Mouse (Mus musculus): ENCODE measurements at regions not wholly inside any gene's neighbourhood (a gene's known extent, or its start where the extent isn't known, plus 50 kb on each side); places are given as distances from the start of the nearest gene placed in this dataset.
"Not testable (repeated sequence)": the region's sequence is repeated elsewhere in the genome, so short reads cannot be mapped to it uniquely, and the experiment has no call there.

DNA sequence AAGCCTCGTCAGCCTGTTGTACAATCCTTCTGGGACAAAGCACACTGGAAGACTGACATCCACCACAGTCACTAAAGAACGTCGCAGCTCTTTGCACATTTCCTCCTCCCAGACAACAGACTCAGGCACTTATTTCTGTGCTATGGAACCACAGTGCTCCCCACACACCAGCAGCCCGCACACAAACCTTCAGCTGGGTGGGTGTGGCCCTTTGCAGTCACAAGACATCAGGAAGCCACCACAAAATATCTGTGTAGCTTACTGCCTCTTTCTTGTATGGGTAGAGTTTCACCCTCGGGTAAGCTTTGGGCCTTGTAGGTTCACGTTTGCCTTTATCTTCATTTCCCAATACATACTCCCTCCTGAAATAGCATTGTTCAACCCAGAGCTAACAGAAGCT is 577.6 kb upstream of the Olfr1507 start:
- DNase-seq; intact Hi-C loops (cut with DNase I): not testable (repeated sequence)

DNA sequence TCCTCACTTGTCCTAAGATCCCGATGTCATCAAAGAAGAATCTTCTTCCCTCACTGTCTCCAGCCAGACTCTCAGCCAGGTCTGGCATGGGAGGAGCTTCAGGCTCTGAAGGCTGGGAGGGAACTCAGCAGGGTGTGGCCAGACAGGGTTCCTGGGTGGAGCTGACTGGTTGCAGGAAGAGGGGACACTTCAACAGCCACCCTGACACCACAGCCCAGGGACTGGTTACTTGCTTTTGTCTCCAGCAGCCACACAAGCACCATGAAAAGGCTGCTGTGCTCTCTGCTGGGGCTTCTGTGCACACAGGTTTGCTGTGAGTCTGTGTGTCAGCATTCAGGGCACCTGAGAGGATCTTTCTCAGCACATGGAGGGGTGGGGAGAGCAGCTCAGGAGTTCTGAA is 577.0 kb upstream of the Olfr1507 start:
- DNase-seq; intact Hi-C loops (cut with DNase I): not testable (repeated sequence)

DNA sequence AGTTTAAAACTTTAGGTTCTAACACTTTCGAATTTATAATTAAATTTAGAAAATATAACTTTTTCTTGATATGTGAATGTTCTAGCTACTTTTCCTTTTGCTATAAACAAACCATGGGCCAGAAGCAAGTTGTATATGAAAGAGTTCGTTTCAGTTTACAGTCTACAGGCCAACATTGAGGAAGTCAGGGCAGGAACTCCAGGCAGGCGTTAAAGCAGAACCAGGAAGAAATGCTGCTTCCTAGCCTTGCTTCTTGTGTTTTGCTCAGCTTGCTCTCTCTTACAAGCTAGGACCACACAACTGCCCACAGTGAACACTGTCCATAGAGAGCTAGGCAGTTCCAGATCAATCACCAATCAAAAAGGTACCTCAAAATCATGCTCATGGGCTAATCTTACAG is 558.9 kb upstream of the Olfr1507 start:
- DNase-seq; intact Hi-C loops (cut with DNase I): not testable (repeated sequence)

DNA sequence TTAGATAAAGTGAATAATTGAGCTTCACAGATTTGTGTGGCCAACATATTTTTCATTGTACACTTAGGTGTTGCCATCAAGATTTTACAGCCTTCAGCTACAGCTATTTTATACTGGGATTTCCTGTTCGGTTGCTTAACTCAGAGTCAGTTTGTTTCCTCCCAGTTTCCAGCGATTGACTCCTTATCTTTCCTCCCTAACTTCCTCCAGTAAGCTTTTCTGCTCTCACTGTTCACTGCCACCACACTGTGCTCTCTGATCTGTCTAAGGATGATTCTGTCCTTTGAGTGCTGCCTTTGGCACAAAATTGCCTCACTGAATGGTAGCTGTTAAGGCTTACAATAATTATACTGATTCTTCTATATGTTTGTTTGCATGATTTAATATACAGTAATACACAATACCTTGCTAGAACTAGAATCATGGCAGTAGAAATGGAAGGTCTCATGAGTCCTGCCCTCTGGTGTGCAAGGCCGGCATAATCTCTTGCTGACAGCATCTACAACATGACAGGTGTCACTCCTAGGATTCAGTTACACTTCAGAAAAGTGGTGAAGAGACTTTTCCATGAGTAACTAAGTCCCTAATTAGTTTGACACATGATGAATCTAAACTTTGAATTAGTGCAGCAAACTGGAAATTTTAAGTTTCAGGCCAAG is 558.0 kb upstream of the Olfr1507 start:
- intact Hi-C loops (cut with DNase I); DNase-seq: not testable (repeated sequence)

DNA sequence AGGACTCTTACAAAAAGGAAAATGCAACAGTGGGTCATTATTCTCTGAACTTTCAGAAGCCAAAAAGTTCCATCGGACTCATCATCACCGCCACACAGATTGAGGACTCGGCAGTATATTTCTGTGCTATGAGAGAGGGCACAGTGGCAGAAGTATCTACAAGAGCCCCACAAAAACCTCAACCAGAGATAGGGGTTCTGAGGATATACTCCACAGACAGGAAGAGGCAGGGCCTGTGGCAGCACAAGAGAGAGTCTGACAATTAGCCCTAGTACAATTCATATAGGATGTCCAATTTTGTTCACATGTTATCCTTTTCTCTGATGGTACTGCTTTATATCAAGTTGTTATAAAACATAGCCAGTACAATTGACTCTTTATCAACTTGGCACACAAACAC is 552.1 kb upstream of the Olfr1507 start:
- intact Hi-C loops (cut with DNase I); DNase-seq: not testable (repeated sequence)

DNA sequence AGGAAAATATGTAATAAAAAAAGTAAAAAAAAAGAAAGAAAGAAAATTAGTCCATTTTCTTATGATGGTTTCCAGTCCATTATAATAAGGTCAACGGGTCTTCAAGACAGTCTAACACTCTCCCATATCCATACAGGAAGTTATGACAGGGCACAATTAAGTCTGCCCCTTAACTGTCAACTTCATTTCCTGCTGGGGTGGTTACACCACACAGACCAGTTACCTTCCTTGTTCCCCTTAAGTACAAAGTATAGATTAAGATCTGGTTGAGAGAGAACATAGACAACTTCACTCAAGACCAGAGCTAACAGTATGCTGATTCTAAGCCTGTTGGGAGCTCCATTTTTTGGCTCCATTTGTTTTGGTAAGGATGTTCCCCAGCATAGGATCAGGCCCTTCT is 551.4 kb upstream of the Olfr1507 start:
- DNase-seq; intact Hi-C loops (cut with DNase I): not testable (repeated sequence)

DNA sequence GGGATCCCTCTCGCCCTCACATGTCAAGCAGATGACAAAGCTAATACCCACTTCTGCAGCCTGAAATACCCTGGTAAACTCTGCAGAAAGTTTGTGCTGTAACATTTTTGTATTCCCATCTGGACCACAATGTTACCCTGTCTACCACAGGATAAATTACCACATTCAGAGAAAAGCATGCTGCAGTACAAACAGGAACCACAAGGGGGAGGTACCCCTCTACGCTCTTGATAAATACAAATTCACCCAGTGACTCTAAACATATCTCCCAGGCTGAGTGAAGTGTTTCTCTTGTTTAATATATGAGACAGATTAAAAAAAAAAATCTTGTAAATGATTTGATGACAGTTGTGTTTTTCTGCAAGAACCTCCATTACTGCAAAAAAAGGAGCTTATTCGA is 549.8 kb upstream of the Olfr1507 start:
- intact Hi-C loops (cut with DNase I) = not testable (repeated sequence)
- DNase-seq = peak in 1 of 2 experiments; percentile 1

DNA sequence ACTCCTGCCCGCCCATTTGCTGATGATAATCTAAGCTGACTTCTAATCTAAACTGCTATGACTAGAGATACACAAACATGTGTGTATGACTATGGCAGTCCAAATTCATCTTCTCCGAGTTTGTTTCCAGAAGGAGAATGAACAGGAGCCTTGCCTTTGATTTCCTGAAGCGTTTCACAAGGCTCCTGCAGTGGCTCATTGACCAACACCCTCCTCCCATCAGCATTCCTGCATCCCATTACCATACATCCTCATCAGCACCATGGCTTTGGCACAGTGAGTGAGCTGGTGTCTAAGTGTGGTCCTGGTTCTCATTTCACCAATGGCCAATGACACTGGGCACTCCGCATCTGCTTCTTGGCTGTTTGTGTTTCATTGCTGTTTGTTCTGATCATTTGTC is 548.6 kb upstream of the Olfr1507 start:
- DNase-seq; intact Hi-C loops (cut with DNase I): not testable (repeated sequence)

DNA sequence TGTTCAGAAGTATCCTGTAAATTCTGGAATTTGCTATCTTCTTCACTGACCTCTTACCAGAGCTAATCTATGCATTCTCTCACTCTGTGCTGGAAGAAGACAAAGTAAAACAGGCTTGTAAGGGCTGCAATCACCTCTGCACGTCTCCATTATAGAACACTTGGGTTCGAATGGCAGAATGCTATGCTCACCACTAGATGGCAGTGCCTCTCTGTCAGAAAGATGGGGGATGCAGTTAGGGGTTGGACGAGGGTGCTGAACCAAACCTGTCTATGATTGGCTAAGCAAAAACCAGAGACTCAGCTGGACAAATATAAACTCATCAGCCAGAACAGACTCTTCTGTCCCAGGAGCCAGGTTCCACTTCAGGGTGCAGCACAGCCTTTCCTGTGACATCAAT is 546.5 kb upstream of the Olfr1507 start:
- DNase-seq; intact Hi-C loops (cut with DNase I): not testable (repeated sequence)

DNA sequence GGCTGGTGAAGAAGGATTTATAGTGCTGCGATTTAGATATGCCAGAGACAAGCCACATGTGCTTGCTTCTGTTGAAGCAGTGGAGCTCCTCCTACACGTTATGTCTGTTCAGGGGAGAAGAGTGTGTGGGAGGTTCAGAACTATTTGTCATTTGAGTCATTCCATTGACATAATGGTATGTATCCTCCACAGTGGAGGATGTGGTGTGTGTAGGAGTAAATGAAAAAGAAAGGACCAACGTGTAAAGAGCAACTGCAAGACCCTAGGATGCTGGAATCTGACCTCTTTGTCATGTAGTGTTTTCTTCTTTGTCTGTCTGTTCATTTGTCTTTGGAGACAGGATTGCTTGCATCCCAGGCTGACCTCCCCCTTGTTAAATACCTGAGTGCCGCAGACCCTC is 543.9 kb upstream of the Olfr1507 start:
- DNase-seq; intact Hi-C loops (cut with DNase I): not testable (repeated sequence)

DNA sequence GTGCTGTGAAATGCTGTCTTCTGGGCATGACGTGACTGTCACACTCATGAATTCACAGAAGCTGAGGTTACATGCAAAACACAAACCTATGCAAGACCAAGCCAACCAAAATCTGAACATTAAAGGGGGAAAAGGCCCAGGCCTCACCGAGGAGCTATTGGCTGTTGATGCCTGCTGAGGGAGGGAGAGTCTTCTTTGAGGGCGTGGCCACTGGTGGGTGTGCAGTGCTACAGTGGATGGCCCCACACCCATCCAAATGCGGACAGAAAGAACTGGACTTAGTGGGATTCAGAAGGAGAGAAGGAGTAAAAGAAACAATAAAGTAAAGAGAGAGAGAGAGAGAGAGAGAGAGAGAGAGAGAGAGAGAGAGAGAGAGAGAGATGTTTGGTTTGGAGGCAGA is 539.4 kb upstream of the Olfr1507 start:
- intact Hi-C loops (cut with DNase I) = not testable (repeated sequence)

DNA sequence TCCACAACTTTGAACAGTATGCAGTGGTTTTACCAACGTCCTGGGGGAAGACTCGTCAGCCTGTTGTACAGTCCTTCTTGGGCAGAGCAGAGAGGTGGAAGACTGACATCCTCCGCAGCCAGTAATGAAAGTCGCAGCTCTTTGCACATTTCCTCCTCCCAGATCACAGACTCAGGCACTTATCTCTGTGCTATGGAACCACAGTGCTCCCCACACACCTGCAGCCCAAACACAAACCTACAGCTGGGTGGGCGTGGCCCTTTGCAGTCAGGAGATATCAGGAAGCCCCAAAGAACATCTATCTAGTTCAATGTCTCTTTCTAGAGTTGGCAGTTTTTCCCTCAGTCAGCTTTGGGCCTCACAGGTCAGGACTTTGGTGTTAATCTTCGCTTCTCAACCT is 537.7 kb upstream of the Olfr1507 start:
- DNase-seq; intact Hi-C loops (cut with DNase I): not testable (repeated sequence)

More for the DNA sequence above, 539.4 kb upstream of the Olfr1507 start:
- DNase-seq = not testable (repeated sequence)

DNA sequence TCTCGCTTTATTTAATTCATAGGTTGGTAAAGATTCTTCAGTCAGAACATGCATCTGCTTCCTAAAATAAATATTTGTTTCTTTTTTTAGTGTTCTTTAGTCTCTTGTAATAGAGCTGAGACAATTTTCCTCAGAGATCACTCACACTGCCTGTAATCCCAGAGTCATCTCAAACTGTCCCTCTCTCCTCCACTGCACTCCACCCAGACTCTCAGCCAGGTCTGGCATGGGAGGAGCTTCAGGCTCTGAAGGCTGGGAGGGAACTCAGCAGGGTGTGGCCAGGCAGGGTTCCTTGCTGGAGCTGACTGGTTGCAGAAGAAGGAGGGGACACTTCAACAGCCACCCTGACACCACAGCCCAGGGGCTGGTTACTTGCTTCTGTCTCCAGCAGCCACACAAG is 536.9 kb upstream of the Olfr1507 start:
- DNase-seq; intact Hi-C loops (cut with DNase I): not testable (repeated sequence)

DNA sequence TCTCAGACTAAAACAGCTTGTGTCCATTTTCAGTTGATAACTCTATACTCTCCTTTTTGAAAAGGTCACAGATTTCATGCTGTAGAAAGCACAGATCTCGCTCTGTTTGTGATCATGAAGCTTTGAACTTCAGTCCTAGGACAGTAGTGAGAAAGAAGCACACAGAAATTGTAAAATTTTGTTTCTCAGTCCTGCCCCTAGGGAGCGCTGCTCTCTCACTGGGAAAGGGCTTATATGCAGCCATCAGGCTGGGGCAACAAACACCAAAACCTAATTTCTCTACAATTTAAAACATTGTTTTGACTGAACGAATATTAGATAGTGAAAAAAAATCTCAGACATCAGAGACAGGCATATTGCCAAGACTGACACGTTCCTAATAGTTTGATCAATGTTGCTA is 534.7 kb upstream of the Olfr1507 start:
- intact Hi-C loops (cut with DNase I); DNase-seq: not testable (repeated sequence)

DNA sequence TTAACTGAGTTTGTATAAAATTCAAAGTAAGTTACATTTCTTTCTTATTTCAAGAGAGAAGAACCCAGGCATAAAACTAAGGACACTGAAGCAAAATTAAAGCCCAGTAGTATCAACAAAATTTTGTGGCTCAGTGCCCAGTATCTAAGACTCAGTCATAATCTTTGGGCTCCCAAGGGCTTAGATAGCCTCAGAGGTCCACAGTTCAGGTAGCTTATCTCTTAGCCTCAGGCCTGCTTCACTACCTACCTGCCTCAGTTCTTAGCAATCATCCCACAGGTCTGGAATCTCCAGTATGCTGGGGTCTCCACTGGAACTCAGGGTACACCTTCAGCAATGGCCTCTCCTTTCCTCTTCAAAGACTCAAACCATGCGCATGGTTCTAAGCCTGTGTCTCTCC is 531.4 kb upstream of the Olfr1507 start:
- intact Hi-C loops (cut with DNase I); DNase-seq: not testable (repeated sequence)

DNA sequence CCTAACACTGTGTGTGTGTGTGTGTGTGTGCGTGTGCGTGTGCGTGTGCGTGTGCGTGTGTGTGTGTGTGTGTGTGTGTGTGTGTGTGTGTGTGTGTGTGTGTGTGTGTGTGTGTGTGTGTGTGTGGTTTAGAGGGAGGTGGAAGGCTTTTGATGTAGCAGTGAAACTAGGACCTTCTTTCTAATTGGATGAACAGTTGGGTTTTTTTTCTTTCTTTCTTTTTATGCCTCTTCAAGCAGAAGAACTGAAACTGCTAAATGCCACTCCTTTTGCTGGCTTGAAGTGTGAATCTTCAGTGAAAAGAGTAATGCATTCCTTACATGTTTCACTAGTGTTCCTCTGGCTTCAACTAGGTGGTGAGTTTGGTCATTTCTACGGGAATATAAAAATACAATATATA is 524.6 kb upstream of the Olfr1507 start:
- DNase-seq; intact Hi-C loops (cut with DNase I): not testable (repeated sequence)

DNA sequence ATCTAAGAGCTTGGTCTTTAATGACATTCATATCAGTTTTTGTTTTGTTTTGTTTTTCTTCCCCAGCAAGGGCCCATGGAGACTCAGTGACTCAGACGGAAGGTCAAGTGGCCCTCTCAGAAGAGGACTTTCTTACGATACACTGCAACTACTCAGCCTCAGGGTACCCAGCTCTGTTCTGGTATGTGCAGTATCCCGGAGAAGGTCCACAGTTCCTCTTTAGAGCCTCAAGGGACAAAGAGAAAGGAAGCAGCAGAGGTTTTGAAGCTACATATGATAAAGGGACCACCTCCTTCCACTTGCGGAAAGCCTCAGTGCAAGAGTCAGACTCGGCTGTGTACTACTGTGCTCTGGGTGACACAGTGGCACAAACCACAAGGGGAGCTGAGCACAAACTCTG is 512.2 kb upstream of the Olfr1507 start:
- DNase-seq; intact Hi-C loops (cut with DNase I): not testable (repeated sequence)

DNA sequence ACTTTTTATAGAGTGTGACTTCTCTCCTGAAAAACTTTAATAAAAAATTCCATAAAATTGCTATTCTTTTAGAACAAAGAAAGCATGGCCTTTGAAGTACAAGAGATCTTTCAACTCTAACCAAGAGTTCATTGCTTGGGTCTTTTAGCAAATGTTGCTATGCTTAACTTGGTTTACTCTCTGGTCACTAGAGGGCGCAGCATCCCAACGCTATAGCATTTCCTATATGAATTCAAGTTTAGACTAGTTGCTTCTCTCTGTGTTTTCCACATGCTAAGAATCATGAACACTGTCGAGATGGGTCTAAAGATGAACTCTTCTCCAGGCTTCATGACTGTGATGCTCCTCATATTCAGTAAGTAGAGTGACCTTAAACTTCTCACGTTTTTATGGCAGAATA is 511.8 kb upstream of the Olfr1507 start:
- intact Hi-C loops (cut with DNase I) = not testable (repeated sequence)

DNA sequence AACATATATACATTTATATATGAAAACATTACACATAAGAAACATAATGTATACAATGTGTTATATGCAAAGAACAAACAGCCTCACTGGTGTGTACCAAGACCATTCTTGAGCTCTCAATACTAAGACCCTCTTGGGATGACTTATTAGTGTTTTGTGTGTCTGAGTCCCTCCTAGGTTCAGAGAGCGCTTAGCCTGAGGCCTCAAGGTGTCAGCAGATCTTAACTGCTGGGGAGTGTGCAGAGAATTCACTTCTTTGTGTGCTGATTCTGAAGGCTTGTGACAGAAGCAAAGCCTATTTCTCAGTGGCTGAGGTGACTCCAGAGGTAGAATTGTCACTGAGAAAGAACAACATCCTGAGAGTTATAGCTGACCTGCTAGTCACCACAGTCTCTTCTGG is 505.7 kb upstream of the Olfr1507 start:
- DNase-seq; intact Hi-C loops (cut with DNase I): not testable (repeated sequence)

More for the DNA sequence above, 511.8 kb upstream of the Olfr1507 start:
- not testable (repeated sequence) for DNase-seq

DNA sequence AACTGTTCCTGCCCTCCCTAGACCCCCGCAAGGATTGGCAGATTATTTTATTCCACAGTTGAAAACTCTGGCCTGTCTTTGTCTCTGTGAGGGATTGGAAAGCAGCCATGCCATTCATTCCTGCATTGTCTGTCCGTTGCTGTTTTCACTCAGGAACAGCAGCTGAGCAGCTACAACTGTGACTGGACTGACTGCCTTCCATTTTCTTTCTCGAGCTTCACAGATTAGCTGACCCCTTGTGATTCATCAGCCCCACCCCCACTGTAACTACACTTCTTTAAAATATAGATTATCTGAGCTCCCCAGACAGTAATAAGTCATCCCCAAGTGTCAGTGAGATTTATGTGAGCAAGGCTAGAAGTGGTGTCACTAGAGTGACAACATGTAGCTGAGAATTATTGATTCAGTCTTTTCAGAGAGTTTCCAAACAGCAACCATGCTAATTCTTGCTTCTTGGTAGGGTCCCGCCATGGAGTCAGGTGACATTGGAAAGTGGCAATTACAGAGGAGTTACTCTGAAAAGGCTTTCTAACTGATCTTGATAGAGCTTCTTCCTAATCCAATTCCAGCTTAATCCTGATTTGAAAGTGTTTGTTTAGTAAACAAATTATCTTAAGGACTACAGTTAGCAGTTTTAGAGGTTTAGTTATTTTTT is 496.7 kb upstream of the Olfr1507 start:
- intact Hi-C loops (cut with DNase I) = not testable (repeated sequence)

DNA sequence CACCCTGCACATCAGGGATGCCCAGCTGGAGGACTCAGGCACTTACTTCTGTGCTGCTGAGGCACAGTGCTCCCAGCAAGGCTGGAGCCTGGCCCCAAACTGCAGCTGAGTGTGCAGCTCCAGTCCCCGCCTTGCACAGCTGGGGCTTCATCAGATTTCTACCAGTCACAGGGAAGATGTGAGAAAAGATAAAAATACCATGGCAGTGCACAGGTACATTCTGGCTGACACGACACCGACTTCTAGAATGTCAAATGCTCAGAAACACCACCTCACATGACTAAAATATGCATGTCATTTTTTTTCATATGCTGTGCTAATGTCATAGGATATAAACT is 495.7 kb upstream of the Olfr1507 start:
- DNase-seq; intact Hi-C loops (cut with DNase I): not testable (repeated sequence)

More for the DNA sequence above, 496.7 kb upstream of the Olfr1507 start:
- DNase-seq = not testable (repeated sequence)

All from heart, postnatal 14 days (tissue).